Mouse (Mus musculus) erythroblast, adult 5-6 weeks (primary cell): ENCODE results near the gene Ptges. TPM values are rescaled to one million over a fixed set of nuclear protein-coding genes. Genes with fewer than 3 reads are reported as not detected.

ENCODE experiments used
- ATAC-seq: replicated peaks from 2 replicates; pipeline ENCODE4 v1.8.0; 2016; ENCODE audit warnings: moderate number of reproducible peaks, mild to moderate bottlenecking, moderate TSS enrichment, inconsistent platforms; ENCODE audit not compliant: poor library complexity, low FRiP score, severe bottlenecking
- total RNA-seq, 2 experiments: library from RNA; stranded (forward) in 1 of 2; stranded (reverse) in 1 of 2; fragments of 150-400 nt in 1 of 2; fragments of 200-764, 138-1000 nt in 1 of 2; gene quantifications; 2 replicates each; pipeline versions ENCODE4 v1.2.3 to v1.2.4; 2015 to 2017; ENCODE audit warnings: low replicate concordance in 2 of 2

The Ptges gene
- total RNA-seq, 2 experiments from 2014 or later, result 0.38 to 2.3 TPM

- ATAC-seq, result no peak
Observed at GRCm38 (mm10) chr2:30902726-30903722, 26.6 kb downstream of the Ptges start.

DNA sequence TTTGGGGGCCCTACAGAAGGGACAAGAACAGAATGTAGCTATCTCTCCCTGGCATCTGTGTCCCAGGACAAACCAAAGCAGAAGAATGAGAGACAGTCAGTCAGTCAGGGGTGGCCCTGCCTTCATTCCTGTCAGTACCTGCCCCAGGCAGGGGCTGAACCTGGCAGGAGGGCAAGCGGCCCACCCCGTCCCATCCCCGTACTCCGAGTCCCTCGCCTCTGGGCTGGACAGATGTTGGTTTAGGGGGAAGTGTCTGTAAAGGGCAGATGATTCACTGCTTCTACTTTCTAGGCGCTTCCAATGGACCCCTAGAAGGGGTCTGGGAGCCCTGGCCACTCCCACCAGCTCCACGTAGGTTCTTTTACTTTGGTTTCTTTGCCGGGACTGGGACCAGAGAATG, 27.4 kb downstream of the Ptges start:
- ATAC-seq, result no peak

GRCm38 (mm10) chr2:30901646-30902160, 28.0 kb downstream of the Ptges start:
- no peak for ATAC-seq

DNA sequence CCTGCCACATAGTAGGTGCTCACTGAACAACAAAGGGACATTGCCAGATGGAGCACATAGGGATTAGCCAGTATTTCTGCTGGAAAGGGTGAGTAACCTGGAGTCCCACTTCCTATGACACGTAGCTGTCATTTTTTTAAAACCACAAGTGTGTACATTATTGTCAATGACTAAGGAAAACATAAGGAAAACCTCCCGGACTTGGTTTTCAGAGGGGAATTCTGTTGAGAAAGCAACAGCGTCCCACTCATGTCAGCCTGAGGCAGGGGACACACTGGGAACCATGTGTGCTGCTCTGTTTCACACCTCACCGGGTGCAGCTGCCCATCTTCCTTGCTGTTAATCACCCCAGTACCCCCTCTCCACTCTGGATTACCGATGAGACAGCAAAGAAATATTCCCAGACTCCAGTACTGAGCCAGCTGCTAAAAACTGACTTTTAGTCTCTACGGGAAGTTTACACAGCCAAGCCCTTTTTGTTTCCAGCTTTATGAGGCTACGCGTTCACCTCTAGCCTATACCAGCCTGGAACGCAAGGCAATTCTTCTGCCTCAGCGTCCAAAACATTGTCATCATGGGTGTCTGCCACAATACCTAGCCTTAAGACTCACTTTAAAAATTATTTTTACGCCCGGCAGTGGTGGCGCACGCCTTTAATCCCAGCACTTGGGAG, 30.1 kb downstream of the Ptges start:
- ATAC-seq, result no peak

GRCm38 (mm10) chr2:30897291-30897690, 32.4 kb downstream of the Ptges start:
- ATAC-seq, result 0 out of 2 replicates have a peak, but pooled peaks have one; percentile 28

DNA sequence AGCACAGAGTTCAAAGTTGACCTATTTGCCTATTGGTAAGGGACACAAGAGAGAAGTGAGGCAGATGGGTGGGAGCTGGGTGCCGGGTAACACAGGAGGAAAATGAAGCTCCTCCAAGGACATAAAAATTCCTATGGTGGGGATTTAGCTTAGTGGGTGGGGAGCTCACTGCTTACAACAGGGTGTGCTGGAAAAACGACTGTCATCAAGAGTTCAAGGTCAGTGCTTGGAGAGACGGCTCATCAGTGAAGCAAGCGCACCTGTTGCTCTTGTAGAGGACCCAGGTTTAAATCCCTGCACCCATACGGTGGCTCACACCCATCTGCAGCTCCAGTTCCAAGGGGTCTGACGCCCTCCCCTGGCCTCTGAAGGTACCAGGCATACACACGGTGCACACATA, 35.7 kb downstream of the Ptges start:
- no peak for ATAC-seq

DNA sequence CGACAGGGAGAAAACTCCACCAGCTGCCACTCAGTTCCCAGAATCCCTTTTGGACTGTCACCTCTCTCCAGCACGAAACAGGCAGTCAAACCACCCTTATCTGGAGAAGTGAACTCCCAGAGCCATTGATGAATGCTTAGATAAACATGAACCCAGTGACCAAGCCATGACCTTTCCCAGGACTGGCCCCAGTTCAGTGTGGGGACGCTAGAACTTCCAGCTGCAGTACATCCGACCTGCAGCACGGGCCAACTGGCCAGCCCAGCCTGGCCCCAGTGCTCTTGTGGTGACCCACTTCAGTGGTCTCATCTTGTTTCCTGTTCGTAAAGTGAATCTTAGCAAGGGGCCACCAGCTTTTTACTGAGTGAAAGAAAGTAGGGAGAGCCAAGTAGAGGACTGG, 36.3 kb downstream of the Ptges start:
- ATAC-seq, result no peak

GRCm38 (mm10) chr2:30891002-30891401, 38.7 kb downstream of the Ptges start:
- ATAC-seq, result no peak

GRCm38 (mm10) chr2:30885453-30886163, 44.1 kb downstream of the Ptges start:
- no peak for ATAC-seq

DNA sequence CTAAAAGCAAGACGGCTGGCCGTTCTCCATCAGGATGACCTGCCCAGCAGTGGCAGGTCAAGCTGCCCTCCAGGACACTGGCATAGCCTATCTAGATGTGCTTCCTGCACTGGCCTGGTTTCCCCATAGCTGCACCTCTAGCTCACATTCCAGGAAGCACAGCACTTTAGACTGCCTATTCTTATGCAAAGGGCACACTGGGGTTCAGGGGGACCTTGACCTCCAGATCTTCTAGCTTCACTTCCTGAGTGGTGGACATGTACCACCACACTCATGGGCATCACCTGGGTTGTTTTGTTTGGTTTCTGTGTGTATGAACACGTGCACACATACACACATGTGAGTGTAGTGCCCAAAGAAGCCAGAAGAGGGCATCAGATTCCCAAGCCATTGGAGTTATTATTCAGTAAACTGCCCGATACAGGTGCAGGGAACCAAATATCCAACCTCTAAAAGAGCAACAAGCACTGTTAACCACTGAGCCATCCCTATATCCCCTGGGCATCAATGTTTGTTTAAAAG, 44.8 kb downstream of the Ptges start:
- ATAC-seq, result no peak

- ATAC-seq, result no peak
Observed at GRCm38 (mm10) chr2:30881215-30881614, 48.4 kb downstream of the Ptges start.

- ATAC-seq, result no peak
Observed at GRCm38 (mm10) chr2:30879481-30879880, 50.2 kb downstream of the Ptges start.

GRCm38 (mm10) chr2:30875621-30876432, 53.8 kb downstream of the Ptges start:
- ATAC-seq, result no peak

DNA sequence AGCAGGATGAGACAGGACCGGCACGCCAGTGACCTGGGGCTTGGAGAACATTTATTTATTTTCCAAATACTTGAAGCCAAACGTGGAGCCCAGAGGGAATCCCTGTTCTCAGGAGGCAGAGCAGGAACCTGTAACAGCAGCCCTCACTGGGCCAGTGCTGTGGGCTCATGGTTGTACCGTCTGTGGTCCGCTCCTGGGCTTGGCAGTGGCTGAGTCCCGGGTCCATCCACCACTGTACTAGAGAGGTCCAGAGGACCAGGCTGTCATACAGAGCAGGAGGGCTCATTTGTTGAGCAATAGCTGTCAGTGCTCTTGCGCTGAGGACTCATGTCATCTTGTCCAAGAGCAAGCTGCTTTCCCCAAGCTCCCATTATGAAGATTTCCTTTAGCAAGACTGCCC, 54.6 kb downstream of the Ptges start:
- no peak for ATAC-seq

- no peak for ATAC-seq
Observed at GRCm38 (mm10) chr2:30874445-30874844, 55.2 kb downstream of the Ptges start.

DNA sequence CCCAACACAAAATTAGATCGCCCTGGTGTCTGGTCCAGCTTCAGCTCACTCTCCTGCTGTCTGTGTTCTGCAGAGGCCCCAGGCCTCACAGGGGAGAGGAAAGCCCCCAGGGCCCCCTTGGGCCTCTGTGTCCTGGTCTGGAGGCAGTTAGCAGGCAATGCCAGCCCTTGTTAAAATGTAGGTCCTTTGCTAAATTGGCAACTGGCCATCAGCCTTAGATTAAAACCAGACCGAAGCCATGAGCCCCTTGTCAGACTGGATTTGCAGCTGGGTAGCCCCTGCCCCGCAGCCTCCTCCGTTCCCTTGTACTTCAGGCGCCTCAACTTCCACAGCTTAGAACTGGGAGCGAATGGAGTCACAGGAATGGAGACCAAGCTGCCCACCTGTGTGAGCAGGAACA, 57.0 kb downstream of the Ptges start:
- ATAC-seq, result no peak

DNA sequence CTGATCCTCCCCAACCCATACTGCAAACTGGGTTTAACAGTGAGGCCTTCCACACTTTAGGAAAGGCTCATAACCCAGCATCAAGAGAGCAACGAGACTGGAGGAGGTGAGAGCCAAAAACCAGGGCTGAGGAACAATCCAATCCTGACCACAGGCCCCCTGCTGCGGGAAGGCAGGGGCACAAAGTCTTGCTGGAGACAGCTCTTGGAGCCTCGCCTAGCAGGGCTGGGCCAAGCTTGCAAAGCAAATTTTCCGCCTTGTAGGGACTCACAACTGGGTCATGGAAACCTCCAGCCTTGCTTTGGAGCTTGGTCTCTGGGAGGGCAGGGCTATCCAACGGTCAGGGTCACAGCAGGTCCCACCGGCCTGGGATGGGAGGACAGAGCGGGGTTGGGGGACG, 58.8 kb downstream of the Ptges start:
- ATAC-seq, result no peak

DNA sequence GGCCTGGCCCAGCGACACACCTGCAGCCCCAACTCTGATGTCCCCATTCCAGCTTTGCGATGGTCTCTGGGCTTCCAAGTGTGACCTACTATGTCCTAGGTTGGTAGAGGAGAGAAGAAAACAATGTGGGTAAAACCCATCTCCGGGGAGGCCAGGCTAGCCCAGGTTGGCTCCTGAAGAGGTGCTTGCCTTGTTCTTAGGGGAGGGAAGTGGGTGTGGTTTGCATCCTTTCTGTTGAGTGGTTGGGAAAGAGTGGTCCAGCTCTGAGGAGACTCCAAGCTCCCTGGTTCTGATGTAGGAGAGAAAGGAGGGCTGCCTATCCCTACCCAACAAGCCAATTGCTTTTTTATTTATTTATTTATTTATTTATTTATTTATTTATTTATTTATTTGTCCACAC, 64.2 kb downstream of the Ptges start:
- no peak for ATAC-seq

GRCm38 (mm10) chr2:30864968-30865381, 64.7 kb downstream of the Ptges start:
- no peak for ATAC-seq
